Mouse (Mus musculus) urinary bladder, adult 18-20 months (tissue): Measurements from ENCODE around the gene A630001G21Rik.

Experiments used
- DNase-seq, 2 experiments: peaks; one replicate each; pipeline ENCODE4 v3.0.0; 2022; ENCODE audit warnings: low spot score in 2 of 2, mixed read lengths in 2 of 2

A630001G21Rik gene

GRCm38 (mm10) chr1:85735463-85736123 lies 42.9 kb downstream of the A630001G21Rik start:
- DNase-seq: no peak

- DNase-seq: no peak
These were observed 43.9 kb downstream of the A630001G21Rik start for GRCm38 (mm10) chr1:85734511-85734910.

GRCm38 (mm10) chr1:85732581-85732980 lies 45.9 kb downstream of the A630001G21Rik start:
- no peak for DNase-seq

- DNase-seq: no peak
These were observed 48.0 kb downstream of the A630001G21Rik start for GRCm38 (mm10) chr1:85730471-85730870.

GRCm38 (mm10) chr1:85720220-85720893 lies 58.1 kb downstream of the A630001G21Rik start:
- DNase-seq: no peak

- DNase-seq: no peak
These were observed 59.4 kb downstream of the A630001G21Rik start for GRCm38 (mm10) chr1:85719049-85719448.

- no peak for DNase-seq
These were observed 61.9 kb downstream of the A630001G21Rik start for GRCm38 (mm10) chr1:85716447-85717027.

GRCm38 (mm10) chr1:85714501-85714900 lies 63.9 kb downstream of the A630001G21Rik start:
- DNase-seq: no peak

GRCm38 (mm10) chr1:85706754-85707153 lies 71.7 kb downstream of the A630001G21Rik start:
- DNase-seq: no peak

- no peak for DNase-seq
These were observed 72.9 kb downstream of the A630001G21Rik start for GRCm38 (mm10) chr1:85705552-85705951.

GRCm38 (mm10) chr1:85703245-85704186 lies 74.9 kb downstream of the A630001G21Rik start:
- peak; percentile 53 to 62 for DNase-seq

GRCm38 (mm10) chr1:85702531-85702930 lies 75.9 kb downstream of the A630001G21Rik start:
- no peak for DNase-seq

GRCm38 (mm10) chr1:85697721-85698493 lies 80.5 kb downstream of the A630001G21Rik start:
- no peak for DNase-seq

- no peak for DNase-seq
These were observed 82.8 kb downstream of the A630001G21Rik start for GRCm38 (mm10) chr1:85695646-85696045.

GRCm38 (mm10) chr1:85693280-85693679 lies 85.2 kb downstream of the A630001G21Rik start:
- no peak for DNase-seq

GRCm38 (mm10) chr1:85692281-85692680 lies 86.2 kb downstream of the A630001G21Rik start:
- DNase-seq: no peak

GRCm38 (mm10) chr1:85690544-85690943 lies 87.9 kb downstream of the A630001G21Rik start:
- DNase-seq: no peak

GRCm38 (mm10) chr1:85687346-85687745 lies 91.1 kb downstream of the A630001G21Rik start:
- DNase-seq: no peak

GRCm38 (mm10) chr1:85686666-85687065 lies 91.8 kb downstream of the A630001G21Rik start:
- DNase-seq: no peak

- DNase-seq: no peak
These were observed 98.2 kb downstream of the A630001G21Rik start for GRCm38 (mm10) chr1:85680226-85680625.
